Mouse (Mus musculus) embryo, embryonic 11.5 days (tissue): ENCODE measurements around the gene Lsm11.
A peak's percentile ranks its signal among the peaks of the same experiment; 100 is the strongest.

Experiments used
- DNase-seq: peaks from one replicate; pipeline ENCODE4 v3.0.0-alpha.2; 2012; ENCODE audit warnings: low read depth, low spot score

Lsm11 gene

GRCm38 (mm10) chr11:45944643-45945156, at the start of gene Lsm11:
Gene Lsm11 (minus strand): TSS chr11:45944935.
- DNase-seq, result peak; percentile 92

DNA sequence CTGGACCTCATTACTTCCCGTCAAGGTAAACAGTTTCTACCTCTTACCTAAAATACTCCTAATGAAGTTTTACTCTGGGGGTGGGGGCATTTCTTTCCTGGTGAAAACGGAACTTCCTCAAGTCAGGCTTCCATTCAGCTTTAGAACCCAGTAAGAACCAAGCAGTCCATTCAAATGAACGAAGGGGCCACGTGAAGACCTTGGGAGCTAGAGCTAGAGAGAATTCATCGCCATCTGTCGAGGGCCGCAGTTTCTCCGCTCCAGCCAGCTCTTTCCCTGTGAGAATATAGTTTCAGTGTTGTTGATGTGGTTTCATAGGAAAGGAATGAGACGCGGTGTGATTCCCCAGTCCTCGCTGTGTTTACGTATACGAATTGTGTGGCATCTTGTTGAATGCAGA, 47.4 kb upstream of the Lsm11 start:
- DNase-seq, result no peak

DNA sequence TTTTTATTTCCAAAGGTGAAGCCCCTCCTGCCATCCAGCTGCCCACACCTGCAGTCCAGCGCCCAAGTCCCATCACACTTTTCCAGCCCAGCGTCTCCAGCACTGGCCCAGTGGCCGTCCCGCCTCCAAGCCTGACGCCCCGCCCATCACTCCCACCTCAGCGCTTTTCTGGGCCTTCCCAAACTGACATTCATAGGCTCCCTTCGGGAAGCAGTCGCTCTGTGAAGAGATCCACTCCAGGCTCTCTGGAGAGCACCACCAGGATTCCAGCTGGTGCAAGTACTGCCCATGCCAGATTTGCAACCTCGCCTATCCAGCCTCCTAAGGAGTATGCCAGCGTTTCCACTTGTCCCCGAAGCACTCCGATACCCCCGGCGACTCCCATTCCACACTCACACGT, 46.9 kb upstream of the Lsm11 start:
- no peak for DNase-seq

DNA sequence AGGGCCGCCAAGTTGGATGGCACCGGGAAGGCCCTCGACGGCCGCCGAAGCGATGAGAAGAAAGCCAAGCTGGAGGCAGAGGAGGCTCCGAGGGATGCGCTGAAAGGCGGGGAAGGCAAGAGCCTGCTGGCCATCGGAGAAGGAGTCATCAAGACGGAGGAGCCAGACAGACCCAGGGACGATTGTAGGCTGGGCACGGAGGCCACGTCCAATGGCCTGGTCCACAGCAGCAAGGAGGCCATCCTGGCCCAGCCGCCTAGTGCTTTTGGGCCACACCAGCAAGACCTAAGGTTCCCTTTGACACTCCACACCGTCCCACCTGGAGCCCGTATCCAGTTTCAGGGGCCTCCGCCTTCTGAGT, 36.1 kb upstream of the Lsm11 start:
- DNase-seq, result no peak

DNA sequence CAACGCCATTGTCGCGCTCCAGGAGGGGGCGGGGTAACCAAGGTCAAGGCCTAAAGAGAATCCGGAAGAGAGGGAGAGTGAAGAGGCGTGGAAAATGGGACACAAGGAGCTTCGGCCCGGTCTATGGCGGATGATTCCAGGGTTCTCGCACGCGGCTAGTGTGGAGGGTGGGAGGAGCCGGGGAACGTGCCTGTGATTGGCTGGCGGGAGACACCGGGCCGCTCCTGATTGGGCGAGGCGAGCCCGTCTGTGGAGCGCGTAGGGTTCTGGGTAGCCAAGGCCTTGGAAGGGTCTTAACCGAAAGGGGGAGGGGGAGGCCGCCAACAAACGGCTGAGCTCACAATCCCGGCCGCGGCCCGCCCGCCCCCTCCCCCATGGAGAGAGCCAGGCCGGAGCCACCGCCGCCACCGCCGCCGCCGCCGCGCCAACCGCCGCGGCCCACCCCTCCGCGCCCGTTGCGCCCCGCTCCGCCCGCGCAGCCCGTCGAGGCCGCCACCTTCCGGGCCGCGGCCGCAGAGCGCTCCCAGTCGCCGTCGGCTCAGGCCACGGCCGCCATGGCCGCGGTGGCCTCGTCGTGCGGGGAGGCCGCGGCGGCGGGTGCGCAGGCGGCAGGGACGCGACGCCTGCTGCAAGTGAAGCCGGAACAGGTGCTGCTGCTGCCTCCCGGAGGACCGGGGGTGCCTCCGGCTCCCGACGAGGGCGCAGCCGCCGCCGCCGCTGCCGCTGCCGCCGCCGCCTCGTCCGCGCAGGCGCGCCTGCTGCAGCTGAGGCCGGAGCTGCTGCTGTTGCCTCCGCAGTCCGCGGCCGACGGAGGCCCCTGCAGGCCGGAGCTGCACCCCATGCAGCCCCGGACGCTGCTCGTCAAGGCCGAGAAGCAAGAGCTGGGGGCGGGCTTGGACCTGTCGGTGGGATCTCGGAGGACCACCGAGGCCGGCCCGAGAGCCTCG, 35.5 kb upstream of the Lsm11 start, which contains the start of gene Sox30:
TSS of gene Sox30 (plus strand) at position 365 of the 947 bp plus-strand sequence.
- DNase-seq, result peak; percentile 37

DNA sequence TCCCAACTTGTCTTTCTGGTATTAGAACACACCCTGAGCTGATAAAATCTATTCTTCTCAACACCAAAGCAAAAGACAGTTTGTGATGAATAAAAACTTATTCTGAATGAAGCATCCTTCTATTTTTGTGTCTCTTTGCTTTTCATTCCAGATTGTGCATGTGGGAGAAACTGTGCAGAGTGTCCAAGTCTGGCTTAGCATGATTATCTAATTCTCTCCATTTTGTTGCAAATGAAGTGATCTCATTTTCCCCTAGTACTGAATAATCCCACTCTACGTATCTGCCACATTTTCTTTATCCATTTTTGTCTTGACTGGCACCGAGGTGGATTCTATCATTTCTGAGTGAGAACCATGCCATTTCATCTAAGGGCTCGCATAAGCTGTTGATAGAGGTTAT, 31.3 kb upstream of the Lsm11 start:
- no peak for DNase-seq

- no peak for DNase-seq
These were observed 29.7 kb upstream of the Lsm11 start for GRCm38 (mm10) chr11:45974466-45974865.

DNA sequence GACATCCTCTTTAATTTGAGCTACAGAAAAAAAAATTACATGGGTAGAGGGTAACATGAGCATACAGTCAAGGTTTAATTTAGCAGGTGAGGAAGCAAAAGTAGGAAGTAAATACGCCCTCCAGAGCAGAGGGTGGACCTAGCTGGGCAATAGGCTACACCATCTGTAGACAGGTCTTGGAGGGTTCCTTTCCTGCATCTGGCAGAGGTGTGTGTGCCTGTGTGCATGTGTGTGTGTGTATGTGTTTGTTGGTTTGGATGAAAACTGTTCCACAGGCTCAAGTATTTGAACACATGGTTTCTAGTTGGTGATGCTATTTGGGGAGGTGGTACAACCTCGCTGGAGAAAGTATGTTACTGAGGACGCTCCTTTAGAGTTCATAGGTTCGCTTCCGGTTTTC, 28.9 kb upstream of the Lsm11 start:
- no peak for DNase-seq

GRCm38 (mm10) chr11:45968466-45968865, 23.7 kb upstream of the Lsm11 start:
- no peak for DNase-seq

GRCm38 (mm10) chr11:45966896-45967295, 22.2 kb upstream of the Lsm11 start:
- DNase-seq, result no peak

DNA sequence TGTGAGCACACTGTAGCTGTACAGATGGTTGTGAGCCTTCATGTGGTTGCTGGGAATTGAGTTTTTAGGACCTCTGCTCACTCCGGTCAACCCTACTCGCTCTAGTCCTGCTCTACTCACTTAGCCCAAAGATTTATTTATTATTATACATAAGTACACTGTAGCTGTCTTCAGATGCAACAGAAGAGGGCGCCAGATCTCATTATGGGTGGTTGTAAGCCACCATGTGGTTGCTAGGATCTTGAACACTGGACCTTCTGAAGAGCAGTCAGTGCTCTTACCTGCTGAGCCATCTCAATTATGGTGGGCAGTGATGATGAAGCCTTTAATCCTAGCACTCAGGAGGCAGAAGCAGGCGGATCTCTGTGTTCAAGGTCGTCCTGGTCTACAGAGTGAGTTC, 15.3 kb upstream of the Lsm11 start:
- DNase-seq, result no peak

GRCm38 (mm10) chr11:45959598-45959997, 14.9 kb upstream of the Lsm11 start:
- DNase-seq, result no peak

- DNase-seq, result peak; percentile 84
These were observed 10.4 kb upstream of the Lsm11 start, which contains the start of gene Thg1l for GRCm38 (mm10) chr11:45955127-45955627. Gene Thg1l (minus strand): TSS chr11:45955494.

DNA sequence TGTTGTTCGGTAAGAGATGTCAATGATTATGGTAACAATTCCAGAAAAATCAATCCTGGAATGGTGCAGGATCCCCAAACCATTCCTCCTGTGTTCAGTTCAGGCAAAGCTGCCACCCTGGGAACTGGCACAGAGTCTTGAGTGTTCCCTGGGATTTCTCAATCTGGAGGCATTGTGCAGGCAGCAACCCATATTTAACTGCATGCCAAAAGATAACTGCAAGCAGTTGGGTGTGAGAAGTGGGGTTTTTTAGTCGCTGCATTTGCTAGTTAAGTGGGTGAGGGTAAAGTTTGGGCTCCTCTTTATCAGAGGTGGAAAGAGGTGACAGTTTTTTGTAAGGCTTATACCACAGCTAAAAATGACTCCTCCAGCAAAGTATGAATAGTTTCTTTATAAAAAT, 2.8 kb upstream of the Lsm11 start:
- DNase-seq, result no peak

GRCm38 (mm10) chr11:45946796-45947195, 2.1 kb upstream of the Lsm11 start:
- DNase-seq, result no peak

- no peak for DNase-seq
These were observed 668 bp downstream of the Lsm11 start for GRCm38 (mm10) chr11:45943891-45944642.

DNA sequence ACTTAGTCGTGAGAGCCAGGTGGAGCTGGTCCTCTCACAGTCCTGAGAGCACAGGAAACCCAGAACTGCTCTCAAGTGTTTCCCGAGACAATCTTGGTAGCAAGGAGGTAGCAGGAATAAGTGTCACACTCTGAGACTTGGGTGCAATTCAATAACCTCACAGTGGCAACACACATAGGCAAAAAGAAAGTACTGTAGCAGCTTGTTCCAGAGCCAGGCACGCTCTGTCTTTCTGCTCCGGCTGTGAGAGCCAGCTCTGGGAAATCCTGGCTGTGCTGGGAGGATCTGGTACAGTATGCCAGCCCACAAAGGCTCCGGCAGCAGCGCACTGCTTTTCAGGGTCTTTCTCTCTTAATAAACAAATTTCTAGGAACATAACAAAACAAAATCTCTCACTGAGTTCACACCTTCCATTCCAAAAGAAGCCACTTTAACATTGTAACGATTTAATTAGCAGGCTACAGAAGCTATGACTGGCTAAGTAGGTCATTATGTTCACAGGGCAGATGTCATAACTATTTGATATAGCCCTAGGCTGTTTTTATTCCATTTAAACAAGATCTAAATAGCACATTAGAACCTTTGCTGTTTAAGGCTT, 1.5 kb downstream of the Lsm11 start:
- no peak for DNase-seq

DNA sequence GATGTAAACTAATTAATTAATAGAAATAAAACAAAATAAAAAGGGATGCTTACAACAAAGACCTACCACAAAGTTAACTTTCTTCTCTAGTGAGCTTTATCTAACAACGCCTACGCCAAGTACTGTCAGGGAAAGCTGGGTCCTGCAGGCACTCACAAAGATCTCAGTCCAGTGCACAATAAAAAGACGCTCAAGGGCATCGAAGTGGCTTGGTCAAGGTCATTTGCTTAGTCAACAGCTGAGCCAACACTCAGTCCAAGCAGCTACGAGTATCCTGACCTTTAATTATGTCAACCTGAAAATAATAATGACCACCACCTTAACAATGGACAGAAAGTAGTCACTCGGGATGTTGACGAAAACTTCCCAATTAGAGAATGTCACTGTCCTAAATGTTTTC, 2.5 kb downstream of the Lsm11 start:
- DNase-seq, result no peak

DNA sequence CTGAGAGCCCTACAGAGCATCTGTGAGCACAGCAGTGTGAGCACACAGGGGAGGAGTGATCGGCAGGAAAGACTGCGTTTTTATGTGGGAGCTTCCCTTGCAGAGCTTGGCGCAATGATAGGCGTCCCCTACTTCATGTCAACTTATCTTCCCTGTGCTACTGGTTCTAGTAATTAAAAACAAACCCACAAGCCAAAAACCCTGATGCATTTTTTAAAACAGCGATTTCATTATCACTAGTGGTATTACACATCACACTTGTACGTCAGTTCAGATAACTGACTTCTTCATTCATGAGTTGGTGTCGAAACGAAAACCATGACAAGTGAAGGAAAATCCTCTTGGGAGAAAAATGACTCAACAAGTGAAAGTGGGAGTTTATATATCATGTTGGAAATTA, 5.8 kb downstream of the Lsm11 start:
- DNase-seq, result no peak

DNA sequence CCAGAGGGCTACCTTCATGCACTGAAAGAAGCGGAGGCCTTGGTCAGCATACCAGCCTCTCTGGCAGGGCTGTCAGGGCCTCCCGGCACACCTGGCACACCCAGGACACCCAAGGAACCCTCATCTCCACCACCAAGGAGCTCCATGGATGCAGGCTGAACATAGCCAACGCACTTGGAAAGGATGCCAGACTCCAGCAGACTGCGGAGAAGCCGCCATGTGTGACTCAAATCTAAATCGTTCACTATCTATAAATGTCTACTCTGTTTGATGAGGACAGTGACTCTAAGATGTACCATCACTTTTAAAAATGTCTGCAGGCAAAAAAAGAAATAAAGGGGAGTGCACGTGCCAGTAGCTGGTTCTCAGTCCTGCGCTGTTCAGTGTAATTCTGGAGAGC, 7.3 kb downstream of the Lsm11 start:
- no peak for DNase-seq

DNA sequence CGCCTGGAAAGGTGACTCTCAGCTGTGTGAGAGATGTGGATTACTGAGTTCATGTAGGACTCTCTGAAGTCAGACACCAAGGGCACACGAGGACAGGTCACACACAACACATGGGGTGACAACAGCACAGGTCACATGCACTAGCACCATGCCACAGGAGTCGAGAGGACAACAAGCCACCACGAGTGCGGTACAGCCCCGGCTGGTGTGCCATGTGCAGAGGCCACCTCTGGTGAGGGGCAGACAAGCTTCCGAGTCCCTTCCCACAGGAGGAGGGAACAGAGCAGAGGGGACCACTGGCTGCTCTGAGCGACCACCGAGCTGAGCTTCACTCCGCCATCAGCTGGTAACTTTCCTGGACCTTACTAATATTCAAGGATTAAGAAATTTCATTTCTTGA, 12.0 kb downstream of the Lsm11 start:
- DNase-seq, result no peak

DNA sequence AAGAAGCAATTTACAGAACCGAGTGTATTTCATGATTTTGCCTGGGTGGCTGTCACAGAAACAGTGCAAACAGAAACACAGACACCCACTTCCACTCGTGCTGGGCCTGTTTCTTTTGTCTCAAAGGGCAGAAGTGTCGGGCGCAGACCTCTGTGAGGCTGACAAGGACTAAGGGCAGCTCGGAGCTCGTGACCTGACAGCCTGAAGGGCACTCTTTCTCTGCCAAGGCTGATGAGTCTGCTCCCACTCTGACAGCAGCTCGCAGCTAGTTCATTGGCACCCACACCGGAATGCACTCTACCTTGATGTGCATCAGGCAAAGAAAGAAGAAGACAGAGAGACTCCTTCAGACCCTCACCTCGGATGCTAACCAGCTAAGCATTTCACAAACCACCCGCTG, 15.2 kb downstream of the Lsm11 start:
- no peak for DNase-seq
